Mouse (Mus musculus): ENCODE measurements at regions not wholly inside any gene's neighbourhood (a gene's known extent, or its start where the extent isn't known, plus 50 kb on each side); places are given as distances from the start of the nearest gene placed in this dataset.

DNA sequence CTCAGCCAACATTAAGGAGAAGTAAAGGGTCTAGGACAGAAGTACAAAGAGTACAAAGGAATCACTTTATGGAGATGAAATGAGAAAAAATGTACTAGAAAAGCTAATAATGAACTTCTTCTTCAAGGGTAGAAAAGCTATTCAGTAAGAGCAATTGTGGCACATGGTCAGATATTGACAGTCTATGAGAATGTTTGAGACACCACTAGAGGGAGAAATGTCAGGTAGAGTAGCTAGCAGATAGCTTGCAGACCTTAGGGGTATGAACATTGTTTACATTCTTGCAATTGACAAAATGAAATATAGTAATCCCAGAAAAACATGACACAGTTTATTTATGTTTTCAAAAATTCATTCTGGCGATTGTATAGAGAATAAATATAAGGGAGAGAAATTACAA lies 1066.2 kb upstream of the Sel1l start:
- no peak for TF ChIP-seq CHD2 (IDR thresholded peaks at IDR 0.05; ENCODE audit: low read depth, low read length)
- no peak for TF ChIP-seq MAFK (IDR thresholded peaks at IDR 0.05; ENCODE audit: insufficient read depth, low read depth, low read length)
- no peak for TF ChIP-seq ZC3H11A (IDR thresholded peaks at IDR 0.05; ENCODE audit: borderline replicate concordance, low read depth, low read length)

Measured in ES-E14 (cell line).